Mouse (Mus musculus): ENCODE measurements around the gene Vmn1r19. TPM values are rescaled to one million over a fixed set of nuclear protein-coding genes. Genes with fewer than 3 reads are reported as not detected.
"Not testable (repeated sequence)": the region's sequence is repeated elsewhere in the genome, so short reads cannot be mapped to it uniquely, and the experiment has no call there.

Gene Vmn1r19
- not detected in 2 replicates for polyA plus RNA-seq (2015; fragmentation: Nextera tagmentation; extraction: Ambion mirVana)

- H3K9ac ChIP-seq (replicated peaks; ENCODE audit: low read length); H3K4me1 ChIP-seq (ENCODE audit: insufficient read depth, low read length); H3K27me3 ChIP-seq (ENCODE audit: insufficient read depth, low read length); H3K36me3 ChIP-seq (ENCODE audit: insufficient read depth, low read length); H3K27ac ChIP-seq (ENCODE audit: low read length); H3K9me3 ChIP-seq (ENCODE audit: low read length); H3K4me2 ChIP-seq (replicated peaks; ENCODE audit: low read depth, low read length); ATAC-seq (ENCODE audit: low FRiP score, low TSS enrichment); H3K4me3 ChIP-seq (ENCODE audit: low read length): not testable (repeated sequence)
- WGBS: 72% methylated on average over 3 of the region's 3 CpGs
Observed at GRCm38 (mm10) chr6:57403480-57403879, at the start of gene Vmn1r19. Vmn1r19 (plus strand) TSS chr6:57403780.

- H3K27me3 ChIP-seq (ENCODE audit: insufficient read depth, low read length): no peaks in the 10 kb centered on the region
- H3K4me2 ChIP-seq (replicated peaks; ENCODE audit: low read depth, low read length): no peak overlapping the region
- H3K4me1 ChIP-seq (ENCODE audit: insufficient read depth, low read length): no peaks in the 10 kb centered on the region
- no peak overlapping the region for H3K9ac ChIP-seq (replicated peaks; ENCODE audit: low read length)
- no peak overlapping the region for H3K4me3 ChIP-seq (ENCODE audit: low read length)
- no peaks in the 10 kb centered on the region for H3K9me3 ChIP-seq (ENCODE audit: low read length)
- no peaks in the 10 kb centered on the region for H3K36me3 ChIP-seq (ENCODE audit: insufficient read depth, low read length)
- H3K27ac ChIP-seq (ENCODE audit: low read length): no peak overlapping the region
- no peak for ATAC-seq (ENCODE audit: low FRiP score, low TSS enrichment)
- 80% methylated on average over 2 of the region's 2 CpGs for WGBS
Observed at GRCm38 (mm10) chr6:57356864-57357263, 46.7 kb upstream of the Vmn1r19 start.

DNA sequence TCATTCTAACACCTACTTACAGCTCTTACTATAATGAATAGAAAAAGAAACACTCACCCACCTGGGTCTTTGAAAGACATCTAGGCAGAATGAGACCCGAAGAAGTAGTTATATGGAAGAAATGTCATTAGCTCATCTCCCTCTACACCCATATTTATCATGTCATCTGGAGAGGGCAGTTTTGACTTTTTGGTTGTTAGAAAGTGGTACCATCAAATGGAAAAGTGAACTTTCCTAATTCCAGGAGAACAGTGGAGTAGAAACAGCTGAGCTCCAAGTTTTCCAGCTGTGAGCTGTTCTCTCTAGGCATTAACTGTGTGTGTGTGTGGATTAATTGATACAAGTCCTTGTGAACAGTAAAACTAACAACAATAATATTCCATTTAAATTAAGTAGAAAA is 40.0 kb upstream of the Vmn1r19 start, which contains the start of gene Vmn1r17:
Vmn1r17 (minus strand) TSS at position 101 of the 400 bp plus-strand sequence.
- WGBS: 84% methylated on average over 1 of the region's 1 CpGs
- ATAC-seq (ENCODE audit: low FRiP score, low TSS enrichment): no peak
- no peaks in the 10 kb centered on the region for H3K9me3 ChIP-seq (ENCODE audit: low read length)
- no peaks in the 10 kb centered on the region for H3K27me3 ChIP-seq (ENCODE audit: insufficient read depth, low read length)
- no peak within 1 kb of the TSS for H3K27ac ChIP-seq (ENCODE audit: low read length)
- no peak within 1 kb of the TSS for H3K9ac ChIP-seq (replicated peaks; ENCODE audit: low read length)
- no peak within 1 kb of the TSS for H3K4me2 ChIP-seq (replicated peaks; ENCODE audit: low read depth, low read length)
- no peak within 1 kb of the TSS for H3K4me3 ChIP-seq (ENCODE audit: low read length)
- no peaks in the 10 kb centered on the region for H3K4me1 ChIP-seq (ENCODE audit: insufficient read depth, low read length)
- H3K36me3 ChIP-seq (ENCODE audit: insufficient read depth, low read length): no peaks in the 10 kb centered on the region

DNA sequence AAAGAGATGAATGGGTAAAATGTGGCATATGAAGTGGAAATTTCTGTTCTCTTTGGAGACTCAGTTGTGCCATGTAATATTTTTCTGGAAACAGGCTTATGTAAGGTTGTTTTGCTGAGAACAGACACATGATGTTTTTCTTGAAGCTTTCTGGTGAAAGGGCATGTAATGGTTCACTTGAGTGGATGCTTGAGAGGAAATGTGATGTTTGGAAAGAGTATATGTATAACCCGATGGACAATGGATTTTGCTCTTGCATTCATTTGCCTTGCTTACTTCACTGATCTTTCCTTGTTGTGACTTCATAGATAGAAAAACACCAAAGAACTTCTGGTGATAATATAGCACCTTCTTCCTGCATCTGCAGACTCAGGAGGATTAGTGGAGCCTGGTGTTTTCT is 37.7 kb upstream of the Vmn1r19 start:
- 82% methylated on average over 1 of the region's 1 CpGs for WGBS
- H3K27ac ChIP-seq (ENCODE audit: low read length); H3K9me3 ChIP-seq (ENCODE audit: low read length); ATAC-seq (ENCODE audit: low FRiP score, low TSS enrichment); H3K4me1 ChIP-seq (ENCODE audit: insufficient read depth, low read length); H3K4me3 ChIP-seq (ENCODE audit: low read length); H3K4me2 ChIP-seq (replicated peaks; ENCODE audit: low read depth, low read length); H3K9ac ChIP-seq (replicated peaks; ENCODE audit: low read length); H3K36me3 ChIP-seq (ENCODE audit: insufficient read depth, low read length); H3K27me3 ChIP-seq (ENCODE audit: insufficient read depth, low read length): not testable (repeated sequence)

- no peak for ATAC-seq (ENCODE audit: low FRiP score, low TSS enrichment)
- WGBS: 89% methylated on average over 1 of the region's 1 CpGs
- Histone ChIP-seq H3K4me2 (replicated peaks; ENCODE audit: low read depth, low read length) (no peak overlapping the region), H3K4me1 (ENCODE audit: insufficient read depth, low read length) (no peaks in the 10 kb centered on the region), H3K36me3 (ENCODE audit: insufficient read depth, low read length) (no peaks in the 10 kb centered on the region), H3K4me3 (ENCODE audit: low read length) (no peak overlapping the region), H3K27me3 (ENCODE audit: insufficient read depth, low read length) (no peaks in the 10 kb centered on the region), H3K9me3 (ENCODE audit: low read length) (no peaks in the 10 kb centered on the region), H3K9ac (replicated peaks; ENCODE audit: low read length) (no peak overlapping the region), H3K27ac (ENCODE audit: low read length) (no peak overlapping the region)
Observed at GRCm38 (mm10) chr6:57367496-57367895, 36.1 kb upstream of the Vmn1r19 start.

DNA sequence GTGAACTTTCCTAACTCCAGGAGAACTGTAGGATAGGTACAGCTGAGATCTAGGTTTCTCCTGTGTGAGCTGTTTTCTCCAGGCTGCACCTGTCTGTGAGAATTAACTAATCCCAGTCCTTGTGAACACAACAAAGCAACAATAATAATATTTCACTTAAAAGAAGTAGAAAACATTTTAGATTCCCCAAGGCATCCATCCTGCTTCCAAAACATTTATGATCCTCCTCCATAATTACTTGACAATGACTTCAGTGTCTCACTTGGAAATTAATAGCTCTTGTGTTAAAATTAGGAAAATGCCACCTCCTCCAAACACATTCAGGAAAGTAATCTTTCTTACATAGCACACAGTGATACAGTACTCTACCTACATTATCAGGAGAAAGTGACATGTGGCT is 7.9 kb upstream of the Vmn1r19 start, which contains the start of gene Vmn1r18:
Vmn1r18 (minus strand) TSS at position 101 of the 400 bp plus-strand sequence.
- H3K4me1 ChIP-seq (ENCODE audit: insufficient read depth, low read length): no peaks in the 10 kb centered on the region
- H3K4me2 ChIP-seq (replicated peaks; ENCODE audit: low read depth, low read length): no peak within 1 kb of the TSS
- no peaks in the 10 kb centered on the region for H3K9me3 ChIP-seq (ENCODE audit: low read length)
- H3K36me3 ChIP-seq (ENCODE audit: insufficient read depth, low read length): no peaks in the 10 kb centered on the region
- no peak within 1 kb of the TSS for H3K27ac ChIP-seq (ENCODE audit: low read length)
- H3K4me3 ChIP-seq (ENCODE audit: low read length): no peak within 1 kb of the TSS
- no peak for ATAC-seq (ENCODE audit: low FRiP score, low TSS enrichment)
- H3K9ac ChIP-seq (replicated peaks; ENCODE audit: low read length): no peak within 1 kb of the TSS
- no peaks in the 10 kb centered on the region for H3K27me3 ChIP-seq (ENCODE audit: insufficient read depth, low read length)

DNA sequence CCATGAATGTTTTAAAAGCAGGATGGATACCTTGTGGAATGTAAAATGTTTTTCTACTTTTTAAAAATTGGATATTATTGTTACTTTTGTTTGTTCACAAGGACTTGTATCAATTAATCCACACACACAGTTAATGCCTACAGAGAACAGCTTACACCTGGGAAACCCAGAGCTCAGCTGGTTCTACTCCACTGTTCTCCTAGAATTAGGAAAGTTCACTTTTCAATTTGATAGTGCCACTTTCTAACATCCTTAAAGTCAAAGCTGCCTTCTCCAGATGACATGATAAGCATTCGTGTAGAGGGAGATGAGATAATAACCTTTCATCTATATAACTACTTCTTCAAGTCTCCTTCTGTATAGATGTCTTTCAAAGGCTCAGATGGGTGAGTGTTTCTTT is 25.1 kb downstream of the Vmn1r19 start, which contains the start of gene Vmn1r20:
Vmn1r20 (plus strand) TSS at position 301 of the 400 bp plus-strand sequence.
- H3K4me2 ChIP-seq (replicated peaks; ENCODE audit: low read depth, low read length): no peak within 1 kb of the TSS
- H3K27ac ChIP-seq (ENCODE audit: low read length): no peak within 1 kb of the TSS
- H3K9me3 ChIP-seq (ENCODE audit: low read length): no peaks in the 10 kb centered on the region
- ATAC-seq (ENCODE audit: low FRiP score, low TSS enrichment): no peak
- 66% methylated on average over 1 of the region's 1 CpGs for WGBS
- no peaks in the 10 kb centered on the region for H3K36me3 ChIP-seq (ENCODE audit: insufficient read depth, low read length)
- no peak within 1 kb of the TSS for H3K4me3 ChIP-seq (ENCODE audit: low read length)
- no peaks in the 10 kb centered on the region for H3K4me1 ChIP-seq (ENCODE audit: insufficient read depth, low read length)
- no peak within 1 kb of the TSS for H3K9ac ChIP-seq (replicated peaks; ENCODE audit: low read length)
- H3K27me3 ChIP-seq (ENCODE audit: insufficient read depth, low read length): no peaks in the 10 kb centered on the region

DNA sequence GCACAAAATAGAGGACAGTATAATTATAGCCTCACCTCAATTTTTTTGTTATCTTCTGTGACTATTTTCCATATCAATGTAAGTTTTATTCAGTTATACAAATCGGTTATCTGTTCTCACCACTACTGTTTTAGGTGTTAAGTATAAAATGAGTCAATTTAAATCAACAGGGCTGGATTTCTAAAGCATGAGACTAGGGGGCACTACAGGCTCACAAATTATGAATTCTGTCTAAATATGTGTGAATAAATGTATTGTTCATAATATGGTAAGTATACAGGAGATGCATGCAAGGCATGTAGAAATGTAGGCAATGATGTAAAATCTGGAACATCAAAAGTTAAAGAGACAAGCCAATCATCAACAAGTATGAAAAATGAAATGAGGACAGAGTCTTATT is 27.6 kb downstream of the Vmn1r19 start:
- 78% methylated on average over 1 of the region's 1 CpGs for WGBS
- H3K27me3 ChIP-seq (ENCODE audit: insufficient read depth, low read length): no peaks in the 10 kb centered on the region
- H3K36me3 ChIP-seq (ENCODE audit: insufficient read depth, low read length): no peaks in the 10 kb centered on the region
- no peaks in the 10 kb centered on the region for H3K9me3 ChIP-seq (ENCODE audit: low read length)
- no peak overlapping the region for H3K4me2 ChIP-seq (replicated peaks; ENCODE audit: low read depth, low read length)
- no peak for ATAC-seq (ENCODE audit: low FRiP score, low TSS enrichment)
- H3K4me3 ChIP-seq (ENCODE audit: low read length): no peak overlapping the region
- no peak overlapping the region for H3K9ac ChIP-seq (replicated peaks; ENCODE audit: low read length)
- no peak overlapping the region for H3K27ac ChIP-seq (ENCODE audit: low read length)
- H3K4me1 ChIP-seq (ENCODE audit: insufficient read depth, low read length): no peaks in the 10 kb centered on the region

Other genes starting within 250 kb of the Vmn1r19 start
- not detected in 2 replicates for gene Vmn1r12, start 246.9 kb upstream of the Vmn1r19 start, polyA plus RNA-seq (2015; fragmentation: Nextera tagmentation; extraction: Ambion mirVana)
- not detected in 2 replicates for gene Vmn1r13, start 200.5 kb upstream of the Vmn1r19 start, polyA plus RNA-seq (2015; fragmentation: Nextera tagmentation; extraction: Ambion mirVana)
- not detected in 2 replicates for gene Vmn1r14, start 172.1 kb upstream of the Vmn1r19 start, polyA plus RNA-seq (2015; fragmentation: Nextera tagmentation; extraction: Ambion mirVana)
- gene Vmn1r15, start 145.8 kb upstream of the Vmn1r19 start, polyA plus RNA-seq (2015; fragmentation: Nextera tagmentation; extraction: Ambion mirVana): not detected in 2 replicates
- gene Vmn1r16, start 74.3 kb upstream of the Vmn1r19 start, polyA plus RNA-seq (2015; fragmentation: Nextera tagmentation; extraction: Ambion mirVana): not detected in 2 replicates
- gene Vmn1r17, start 40.1 kb upstream of the Vmn1r19 start, polyA plus RNA-seq (2015; fragmentation: Nextera tagmentation; extraction: Ambion mirVana): not detected in 2 replicates
- gene Vmn1r18, start 8.0 kb upstream of the Vmn1r19 start, polyA plus RNA-seq (2015; fragmentation: Nextera tagmentation; extraction: Ambion mirVana): not detected in 2 replicates
- gene Vmn1r20, start 25.1 kb downstream of the Vmn1r19 start, polyA plus RNA-seq (2015; fragmentation: Nextera tagmentation; extraction: Ambion mirVana): not detected in 2 replicates
- 3.8 and 5.4 TPM in 2 replicates for gene Ppm1k, start 131.7 kb downstream of the Vmn1r19 start, polyA plus RNA-seq (2015; fragmentation: Nextera tagmentation; extraction: Ambion mirVana)
- 3.5 and 4.3 TPM in 2 replicates for gene Herc6, start 177.2 kb downstream of the Vmn1r19 start, polyA plus RNA-seq (2015; fragmentation: Nextera tagmentation; extraction: Ambion mirVana)